Mouse (Mus musculus) testis, adult 2 months (tissue): ENCODE data around the gene Mapk6. TPM values are rescaled to one million over a fixed set of nuclear protein-coding genes. Genes with fewer than 3 reads are reported as not detected.

ENCODE experiments used
- H3K27ac ChIP-seq: fragments of 200-500 bp; 2 replicates; pipeline ENCODE4 v1.5.1; 2012; ENCODE audit warnings: low read depth, low read length; ENCODE audit not compliant: control insufficient read depth, insufficient read depth
- H3K27me3 ChIP-seq: fragments of 200-500 bp; 2 replicates; pipeline ENCODE4 v1.6.1; 2012; ENCODE audit warnings: mild to moderate bottlenecking, low read length, moderate library complexity; ENCODE audit not compliant: control insufficient read depth, insufficient read depth
- H3K36me3 ChIP-seq: fragments of 200-500 bp; 2 replicates; pipeline ENCODE4 v1.6.1; 2012; ENCODE audit warnings: mild to moderate bottlenecking, low read length; ENCODE audit not compliant: control insufficient read depth, insufficient read depth
- H3K4me1 ChIP-seq: fragments of 200-500 bp; 2 replicates; pipeline ENCODE4 v1.6.1; 2012; ENCODE audit warnings: low read length; ENCODE audit not compliant: control insufficient read depth, insufficient read depth
- H3K4me3 ChIP-seq: fragments of 200-500 bp; 2 replicates; pipeline ENCODE4 v1.5.1; 2012; ENCODE audit warnings: low read depth, mild to moderate bottlenecking, low read length, moderate library complexity, mixed read lengths; ENCODE audit not compliant: control insufficient read depth
- CTCF ChIP-seq: fragments of 200-500 bp; IDR thresholded peaks from 2 replicates; pipeline ENCODE4 v1.5.1; 2012; ENCODE audit warnings: low read depth, mild to moderate bottlenecking, inconsistent platforms, low read length, moderate library complexity; ENCODE audit not compliant: control insufficient read depth, insufficient read depth, insufficient replicate concordance
- POLR2A ChIP-seq: fragments of 200-500 bp; IDR thresholded peaks from 2 replicates; pipeline ENCODE4 v1.6.1; 2012; ENCODE audit warnings: low read depth, mild to moderate bottlenecking, inconsistent platforms, low read length, moderate library complexity; ENCODE audit not compliant: control insufficient read depth
- polyA plus RNA-seq: library from polyadenylated mRNA; depleted of rRNA; stranded (reverse); fragments of >200 nt; gene quantifications from 2 replicates; pipeline ENCODE4 v1.2.3, GENCODE M21; 2012

Gene Mapk6
- polyA plus RNA-seq, 1 experiment = 204 TPM

DNA sequence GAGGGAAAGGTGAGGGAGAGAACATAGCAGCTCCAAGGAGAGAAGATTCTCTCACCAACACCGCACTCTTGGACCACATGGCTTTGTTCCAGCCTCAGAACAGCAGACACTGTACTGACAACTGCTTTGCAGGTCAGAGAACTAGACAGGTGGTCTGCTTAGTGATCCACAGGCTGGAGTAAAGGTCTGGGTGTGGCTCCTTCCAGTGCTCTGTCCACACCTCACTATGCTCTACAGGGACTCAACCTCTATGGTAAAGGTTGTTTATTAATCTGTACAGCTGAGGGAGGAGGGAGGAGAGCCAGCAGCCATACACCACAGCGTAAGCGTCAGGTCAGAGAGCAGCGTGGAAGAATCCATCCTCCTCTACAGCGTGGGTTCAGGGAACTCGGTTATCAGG is 13.8 kb downstream of the Mapk6 start:
- H3K36me3 ChIP-seq = peaks cover 2% of the 10 kb centered on the region; the same call in 1 of the 2 replicates
- no peak for TF ChIP-seq POLR2A
- TF ChIP-seq CTCF = no peak
- H3K27ac ChIP-seq = no peak overlapping the region; the same call in 1 of the 2 replicates
- no peaks in the 10 kb centered on the region for H3K27me3 ChIP-seq
- no peak overlapping the region for H3K4me3 ChIP-seq
- no peaks in the 10 kb centered on the region for H3K4me1 ChIP-seq

- Histone ChIP-seq H3K4me1 (no peaks in the 10 kb centered on the region), H3K4me3 (no peak overlapping the region), H3K36me3 (peaks cover 2% of the 10 kb centered on the region; the same call in 1 of the 2 replicates), H3K27ac (no peak overlapping the region), H3K27me3 (no peaks in the 10 kb centered on the region)
- no peak for TF ChIP-seq POLR2A
- no peak for TF ChIP-seq CTCF
Observed at GRCm38 (mm10) chr9:75393251-75393650, 16.6 kb downstream of the Mapk6 start.

GRCm38 (mm10) chr9:75385218-75385974 is 24.4 kb downstream of the Mapk6 start:
- Histone ChIP-seq H3K36me3 (no peaks in the 10 kb centered on the region), H3K4me3 (no peak overlapping the region), H3K4me1 (peaks cover 5% of the 10 kb centered on the region; the same call in 1 of the 2 replicates), H3K27ac (peak overlapping the region; percentile 47; the same call in 1 of the 2 replicates), H3K27me3 (no peaks in the 10 kb centered on the region)
- no peak for TF ChIP-seq CTCF
- no peak for TF ChIP-seq POLR2A

GRCm38 (mm10) chr9:75384337-75384962 is 25.4 kb downstream of the Mapk6 start:
- H3K27me3 ChIP-seq = no peaks in the 10 kb centered on the region
- no peak overlapping the region for H3K27ac ChIP-seq
- no peak overlapping the region for H3K4me3 ChIP-seq
- no peaks in the 10 kb centered on the region for H3K36me3 ChIP-seq
- no peak for TF ChIP-seq POLR2A
- peaks cover 5% of the 10 kb centered on the region; the same call in 1 of the 2 replicates for H3K4me1 ChIP-seq

GRCm38 (mm10) chr9:75383785-75384184 is 26.0 kb downstream of the Mapk6 start:
- Histone ChIP-seq H3K36me3 (no peaks in the 10 kb centered on the region), H3K27ac (no peak overlapping the region), H3K4me1 (peaks cover 5% of the 10 kb centered on the region; the same call in 1 of the 2 replicates), H3K4me3 (no peak overlapping the region), H3K27me3 (no peaks in the 10 kb centered on the region)
- no peak for TF ChIP-seq POLR2A
- peak; percentile 52; the same call in 1 of the 2 replicates for TF ChIP-seq CTCF

- H3K27ac ChIP-seq = no peak overlapping the region
- H3K36me3 ChIP-seq = no peaks in the 10 kb centered on the region
- TF ChIP-seq CTCF (no peak), POLR2A (no peak)
- peak overlapping the region; percentile 16 for H3K4me3 ChIP-seq
- H3K27me3 ChIP-seq = no peaks in the 10 kb centered on the region
- peaks cover 5% of the 10 kb centered on the region; the same call in 1 of the 2 replicates for H3K4me1 ChIP-seq
Observed at GRCm38 (mm10) chr9:75382825-75383224, 27.0 kb downstream of the Mapk6 start.

DNA sequence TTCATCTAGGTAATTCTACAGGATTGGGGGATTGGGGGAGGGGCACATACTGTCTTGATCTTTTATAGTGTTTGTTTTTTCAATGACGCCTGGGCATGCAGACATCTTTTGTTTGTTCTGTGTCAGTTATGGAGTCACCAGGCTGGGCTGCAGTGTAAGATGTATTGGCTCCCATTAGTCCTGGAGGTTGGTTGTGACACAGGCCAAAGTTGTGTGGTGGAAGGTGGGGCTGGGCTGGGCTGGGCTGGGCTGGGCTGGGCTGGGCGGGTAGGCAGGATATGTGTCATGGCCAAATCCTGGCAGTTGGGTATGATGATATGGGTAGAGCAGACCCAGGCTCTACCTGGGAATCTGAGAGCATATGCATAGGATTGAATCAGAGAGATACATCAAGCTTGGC is 31.0 kb downstream of the Mapk6 start:
- no peaks in the 10 kb centered on the region for H3K36me3 ChIP-seq
- peaks cover 5% of the 10 kb centered on the region; the same call in 1 of the 2 replicates for H3K4me1 ChIP-seq
- H3K27ac ChIP-seq = no peak overlapping the region
- no peak overlapping the region for H3K4me3 ChIP-seq
- H3K27me3 ChIP-seq = no peaks in the 10 kb centered on the region
- TF ChIP-seq CTCF (no peak), POLR2A (no peak)
